Mouse (Mus musculus): ENCODE data around the gene Tigar. TPM values are rescaled to one million over a fixed set of nuclear protein-coding genes. Genes with fewer than 3 reads are reported as not detected.
A peak's percentile ranks its signal among the peaks of the same experiment; 100 is the strongest.

Gene Tigar
- 10 to 100 TPM; 45.8 to 48.8 TPM for total RNA-seq (2021)

- intact Hi-C loops (cut with DNase I) = loop anchor here (10.0 kb wide), 1 partner anchor 265 kb away; the partner anchor contains the start of gene Ndufa9
Measured at GRCm38 (mm10) chr6:127109402-127109930, at the start of gene Tigar. Tigar (minus strand) TSS chr6:127109557.

GRCm38 (mm10) chr6:127157321-127157720 lies 48.0 kb upstream of the Tigar start:
- intact Hi-C loops (cut with DNase I) = no loop called here

More at GRCm38 (mm10) chr6:127109402-127109930, at the start of gene Tigar:
- peak; percentile 89 for DNase-seq

GRCm38 (mm10) chr6:127155468-127155867 lies 46.1 kb upstream of the Tigar start:
- intact Hi-C loops (cut with DNase I) = no loop called here

More at GRCm38 (mm10) chr6:127157321-127157720, 48.0 kb upstream of the Tigar start:
- no peak for DNase-seq

GRCm38 (mm10) chr6:127154708-127155268 lies 45.4 kb upstream of the Tigar start:
- intact Hi-C loops (cut with DNase I) = no loop called here

More at GRCm38 (mm10) chr6:127155468-127155867, 46.1 kb upstream of the Tigar start:
- peak in 1 of 2 experiments; percentile 35 for DNase-seq

GRCm38 (mm10) chr6:127153972-127154707 lies 44.8 kb upstream of the Tigar start:
- DNase-seq = peak; percentile 33 to 35
- intact Hi-C loops (cut with DNase I) = no loop called here

More at GRCm38 (mm10) chr6:127154708-127155268, 45.4 kb upstream of the Tigar start:
- DNase-seq = peak; percentile 71

GRCm38 (mm10) chr6:127153296-127153800 lies 44.0 kb upstream of the Tigar start:
- intact Hi-C loops (cut with DNase I) = no loop called here
- DNase-seq = peak; percentile 44 to 59

GRCm38 (mm10) chr6:127152106-127152951 lies 43.0 kb upstream of the Tigar start, which contains the start of gene Ccnd2:
Ccnd2 (minus strand) TSS chr6:127152193.
- intact Hi-C loops (cut with DNase I) = no loop called here
- DNase-seq = peak; percentile 59 to 68

- intact Hi-C loops (cut with DNase I) = no loop called here
- DNase-seq = peak; percentile 43 to 63
Measured at GRCm38 (mm10) chr6:127151565-127152105, 42.3 kb upstream of the Tigar start.

GRCm38 (mm10) chr6:127150663-127151564 lies 41.6 kb upstream of the Tigar start:
- intact Hi-C loops (cut with DNase I) = no loop called here
- DNase-seq = peak; percentile 77 to 82

- intact Hi-C loops (cut with DNase I) = loop anchor here (2.0 to 5.0 kb wide), 3 partner anchors 67 to 297 kb away; partner anchors contain the start of gene Parp11
- DNase-seq = peak; percentile 42 to 52
Measured at GRCm38 (mm10) chr6:127149944-127150662, 40.7 kb upstream of the Tigar start.

- intact Hi-C loops (cut with DNase I) = loop anchor here (2.0 to 5.0 kb wide), 3 partner anchors 68 to 297 kb away; partner anchors contain the start of gene Parp11
- DNase-seq = peak; percentile 49 to 73
Measured at GRCm38 (mm10) chr6:127149303-127149943, 40.1 kb upstream of the Tigar start.

- peak in 1 of 2 experiments; percentile 42 for DNase-seq
- intact Hi-C loops (cut with DNase I) = loop anchor here (2.0 to 5.0 kb wide), 3 partner anchors 69 to 298 kb away; partner anchors contain the start of gene Parp11
Measured at GRCm38 (mm10) chr6:127148526-127149302, 39.4 kb upstream of the Tigar start.

- intact Hi-C loops (cut with DNase I) = loop anchor here (1.0 to 5.0 kb wide), 6 partner anchors 70 to 305 kb away; partner anchors contain the start of gene Parp11
- DNase-seq = peak; percentile 87 to 89
Measured at GRCm38 (mm10) chr6:127147665-127148064, 38.3 kb upstream of the Tigar start.

GRCm38 (mm10) chr6:127146322-127146947 lies 37.1 kb upstream of the Tigar start:
- DNase-seq = no peak
- intact Hi-C loops (cut with DNase I) = loop anchor here (1.0 to 5.0 kb wide), 3 partner anchors 71 to 306 kb away; no protein-coding TSS in a partner anchor

- intact Hi-C loops (cut with DNase I) = loop anchor here (1.0 to 5.0 kb wide), 3 partner anchors 72 to 307 kb away; no protein-coding TSS in a partner anchor
Measured at GRCm38 (mm10) chr6:127145464-127146190, 36.3 kb upstream of the Tigar start.

More at GRCm38 (mm10) chr6:127145464-127146190, 36.3 kb upstream of the Tigar start:
- no peak for DNase-seq
